Mouse (Mus musculus) CD4-positive, CD25-positive, alpha-beta regulatory T cell, adult 9 weeks (primary cell): ENCODE measurements around the gene Hemgn. TPM values are rescaled to one million over a fixed set of nuclear protein-coding genes. Genes with fewer than 3 reads are reported as not detected.

Experiments
- polyA plus RNA-seq: library from polyadenylated mRNA; unstranded; fragments of 100-300 nt; shearing (Covaris generic); gene quantifications from one replicate; pipeline ENCODE4 v1.2.1, GENCODE M21; 2017

Hemgn gene
- 0.20 TPM for polyA plus RNA-seq

GRCm38 (mm10) chr4:46413406-46413805 is at the start of gene Hemgn:
Gene Hemgn, minus strand, starts transcription at chr4:46413506.

GRCm38 (mm10) chr4:46450519-46451131 is 37.3 kb upstream of the Hemgn start, which contains the start of gene Anp32b:
Gene Anp32b, plus strand, starts transcription at chr4:46450902.

GRCm38 (mm10) chr4:46389013-46389611 is 24.2 kb downstream of the Hemgn start, which contains the start of gene Trmo:
Gene Trmo, minus strand, starts transcription at chr4:46389437.

Other genes with a start within 250 kb of the Hemgn start
- gene Xpa, start 217.2 kb downstream of the Hemgn start, polyA plus RNA-seq, result 7.0 TPM
- gene Foxe1, start 69.9 kb downstream of the Hemgn start, polyA plus RNA-seq, result not detected
- 29.2 TPM for gene Trmo, start 24.1 kb downstream of the Hemgn start, polyA plus RNA-seq
- 32.3 TPM for gene Anp32b, start 37.4 kb upstream of the Hemgn start, polyA plus RNA-seq
- 91.6 TPM for gene Nans, start 75.7 kb upstream of the Hemgn start, polyA plus RNA-seq
- 35.6 TPM for gene Trim14, start 122.6 kb upstream of the Hemgn start, polyA plus RNA-seq
- 102 TPM for gene Coro2a, start 188.7 kb upstream of the Hemgn start, polyA plus RNA-seq
- gene Tbc1d2, start 236.7 kb upstream of the Hemgn start, polyA plus RNA-seq, result 1.4 TPM